ENCODE assay signal across 10 mouse cellular contexts in genomic region chr9:107702606-107703185, GRCm38 (mm10). TPM values are rescaled to one million over a fixed set of nuclear protein-coding genes. Genes with fewer than 3 reads are reported as not detected.
DNase-seq lines count a peak whose midpoint lies in the region; ATAC-seq and TF ChIP-seq lines count a peak whose summit lies in the region.
"Had no signal": no experiment of that assay in that cellular context is flagged by ENCODE, and none has a peak within 500 bp of the region (broad histone marks: within the 10 kb centered on the region; RNA-seq: fewer than 3 reads in every experiment).

No protein-coding gene starts in this region.

- no peak overlapping the region for H3K4me3 ChIP-seq in heart, postnatal 0 days (ENCODE audit: low read depth, low read length)
- H3K4me3 ChIP-seq in embryonic facial prominence, embryonic 10.5 days = no peak overlapping the region
- no peak overlapping the region for H3K4me3 ChIP-seq in hindbrain, embryonic 12.5 days
- no peak overlapping the region for H3K4me3 ChIP-seq in thymus, adult 2 months (ENCODE audit: control insufficient read depth, insufficient read depth, low read length)

- DNase-seq in heart, postnatal 0 days (ENCODE audit: low spot score) = no peak
- no peak for DNase-seq in heart, postnatal 25 days (ENCODE audit: low spot score)
- no peak for DNase-seq in embryonic facial prominence, embryonic 10.5 days (ENCODE audit: low spot score)
- DNase-seq in lung, postnatal 10 days = peak; percentile 87
- no peak for DNase-seq in layer of hippocampus, postnatal 25 days (ENCODE audit: extremely low spot score in 1 of 2, low spot score in 1 of 2)
- no peak for DNase-seq in layer of hippocampus, postnatal 10 days (ENCODE audit: low spot score in 2 of 2)
- no peak for DNase-seq in thymus, adult 2 months
- DNase-seq: thymus, postnatal 36 days had no signal

- H3K4me2 ChIP-seq in heart, postnatal 0 days (ENCODE audit: low read depth, low read length) = no peak overlapping the region
- no peak overlapping the region for H3K4me2 ChIP-seq in hindbrain, embryonic 12.5 days (replicated peaks)

- no peaks in the 10 kb centered on the region for H3K9me3 ChIP-seq in heart, postnatal 0 days (replicated peaks; ENCODE audit: control insufficient read depth, low read length)
- no peaks in the 10 kb centered on the region for H3K9me3 ChIP-seq in embryonic facial prominence, embryonic 10.5 days
- H3K9me3 ChIP-seq in hindbrain, embryonic 12.5 days (replicated peaks) = no peaks in the 10 kb centered on the region

- no peaks in the 10 kb centered on the region for H3K36me3 ChIP-seq in heart, postnatal 0 days (replicated peaks; ENCODE audit: control insufficient read depth, insufficient read depth, low read length)
- peaks cover 65% of the 10 kb centered on the region for H3K36me3 ChIP-seq in embryonic facial prominence, embryonic 10.5 days (replicated peaks)
- peaks cover 26% of the 10 kb centered on the region for H3K36me3 ChIP-seq in hindbrain, embryonic 12.5 days
- H3K36me3 ChIP-seq in thymus, adult 2 months (ENCODE audit: control insufficient read depth, insufficient read depth, low read length) = no peaks in the 10 kb centered on the region

- 66% methylated on average over 3 of the region's 3 CpGs for WGBS in heart, postnatal 0 days
- WGBS in embryonic facial prominence, embryonic 10.5 days = 78% methylated on average over 3 of the region's 3 CpGs
- 87% methylated on average over 3 of the region's 3 CpGs for WGBS in hindbrain, embryonic 12.5 days
- WGBS in thymus, adult 2 months = 97% methylated on average over 3 of the region's 3 CpGs

- no peak for TF ChIP-seq CTCF in heart, postnatal 0 days (IDR thresholded peaks at IDR 0.05; ENCODE audit: low read depth)
- no peak for TF ChIP-seq CTCF in thymus, adult 2 months (IDR thresholded peaks at IDR 0.05; ENCODE audit: borderline replicate concordance, control insufficient read depth, extremely low read depth, insufficient read depth, low read length, poor library complexity)

- peak overlapping the region; percentile 41; the same call in 1 of the 2 replicates for H3K27ac ChIP-seq in heart, postnatal 0 days (ENCODE audit: low read depth)
- H3K27ac ChIP-seq in embryonic facial prominence, embryonic 10.5 days (replicated peaks) = peak overlapping the region; percentile 8; the same call in 1 of the 2 replicates
- H3K27ac ChIP-seq in hindbrain, embryonic 12.5 days = 0 out of 2 replicates have a peak overlapping the region, but pooled peaks have one; percentile 26
- no peak overlapping the region for H3K27ac ChIP-seq in thymus, adult 2 months (ENCODE audit: control insufficient read depth, insufficient read depth, low read length)

- H3K9ac ChIP-seq in heart, postnatal 0 days (replicated peaks; ENCODE audit: low read depth, low read length) = no peak overlapping the region
- 0 out of 2 replicates have a peak overlapping the region, but pooled peaks have one; percentile 27 for H3K9ac ChIP-seq in hindbrain, embryonic 12.5 days

- H3K4me1 ChIP-seq in heart, postnatal 0 days (ENCODE audit: control insufficient read depth, insufficient read depth) = peaks cover 24% of the 10 kb centered on the region
- peaks cover 100% of the 10 kb centered on the region for H3K4me1 ChIP-seq in embryonic facial prominence, embryonic 10.5 days
- H3K4me1 ChIP-seq in hindbrain, embryonic 12.5 days = peaks cover 93% of the 10 kb centered on the region
- H3K4me1 ChIP-seq in thymus, adult 2 months (replicated peaks; ENCODE audit: control insufficient read depth, insufficient read depth, low read length) = peaks cover 9% of the 10 kb centered on the region

- peaks cover 17% of the 10 kb centered on the region for H3K27me3 ChIP-seq in heart, postnatal 0 days (ENCODE audit: control insufficient read depth, insufficient read depth, low read length)
- H3K27me3 ChIP-seq in embryonic facial prominence, embryonic 10.5 days (replicated peaks; ENCODE audit: low read depth, poor library complexity, severe bottlenecking) = peaks cover 22% of the 10 kb centered on the region; the same call in 1 of the 2 replicates
- H3K27me3 ChIP-seq in hindbrain, embryonic 12.5 days = peaks cover 19% of the 10 kb centered on the region
- peaks cover under 1% of the 10 kb centered on the region; the same call in 1 of the 2 replicates for H3K27me3 ChIP-seq in thymus, adult 2 months (ENCODE audit: control insufficient read depth, insufficient read depth, low read length)

- no peak for ATAC-seq in heart, postnatal 0 days (ENCODE audit: insufficient read depth, low read depth)
- no peak for ATAC-seq in hindbrain, embryonic 12.5 days (ENCODE audit: low FRiP score)

- TF ChIP-seq POLR2A in thymus, adult 2 months (IDR thresholded peaks at IDR 0.05; ENCODE audit: control insufficient read depth, extremely low read depth, insufficient read depth, low read length, poor library complexity) = no peak

- TF ChIP-seq EP300 in heart, postnatal 0 days (IDR thresholded peaks at IDR 0.05; ENCODE audit: low read depth) = no peak

- intact Hi-C loops in heart, postnatal 25 days (cut with DNase I) = no loop called here

RNA-seq across cellular contexts. Expression of gene Sema3f, which starts 7.6 kb away (rescaled TPM):
- 38.4 and 59.5 TPM in 2 replicates for total RNA-seq in heart, postnatal 0 days (2014; rRNA removed; ENCODE audit: low replicate concordance)
- 2.6 and 2.7 TPM in 2 replicates for polyA plus RNA-seq in heart, postnatal 0 days (2015; fragmentation: Nextera tagmentation; extraction: Ambion mirVana)
- 10 to 100 TPM; 15.1 to 15.8 TPM for total RNA-seq in heart, postnatal 25 days (2021)
- 13.2 and 21.4 TPM in 2 replicates for polyA plus RNA-seq in embryonic facial prominence, embryonic 10.5 days (2016; fragmentation: Nextera tagmentation; extraction: Ambion mirVana)
- 26.8 and 28.3 TPM in 2 replicates for polyA plus RNA-seq in hindbrain, embryonic 12.5 days (2016; fragmentation: Nextera tagmentation; extraction: Ambion mirVana)
- 1 to 10 TPM; 2.9 to 4.2 TPM for total RNA-seq in layer of hippocampus, postnatal 25 days (2021)
- 1 to 10 TPM; 6.7 to 9.1 TPM for total RNA-seq in layer of hippocampus, postnatal 10 days (2021)
- polyA plus RNA-seq in thymus, adult 2 months (2012; rRNA removed) = 35.5 and 41.3 TPM in 2 replicates

RNA-seq across cellular contexts. Expression of gene Gnat1, which starts 23.2 kb away (rescaled TPM):
- total RNA-seq in heart, postnatal 0 days (2014; rRNA removed; ENCODE audit: low replicate concordance) = not detected in 2 replicates
- 0.25 and 0.33 TPM in 2 replicates for polyA plus RNA-seq in heart, postnatal 0 days (2015; fragmentation: Nextera tagmentation; extraction: Ambion mirVana)
- total RNA-seq in heart, postnatal 25 days (2021) = not detected
- 3.4 and 4.3 TPM in 2 replicates for polyA plus RNA-seq in embryonic facial prominence, embryonic 10.5 days (2016; fragmentation: Nextera tagmentation; extraction: Ambion mirVana)
- 1.4 and 2.6 TPM in 2 replicates for polyA plus RNA-seq in hindbrain, embryonic 12.5 days (2016; fragmentation: Nextera tagmentation; extraction: Ambion mirVana)
- total RNA-seq in layer of hippocampus, postnatal 25 days (2021) = not detected
- 1 to 10 TPM in 1 of 2 experiments, under 1 TPM in 1; 0.71 to 1.1 TPM for total RNA-seq in layer of hippocampus, postnatal 10 days (2021)
- 0.13 and 0.34 TPM in 2 replicates for polyA plus RNA-seq in thymus, adult 2 months (2012; rRNA removed)
- total RNA-seq: hematopoietic stem cell, adult 5-6 weeks had no signal

RNA-seq across cellular contexts. Expression of gene Slc38a3, which starts 33.4 kb away (rescaled TPM):
- 8.9 and 16.9 TPM in 2 replicates for total RNA-seq in heart, postnatal 0 days (2014; rRNA removed; ENCODE audit: low replicate concordance)
- 2.7 and 4.0 TPM in 2 replicates for polyA plus RNA-seq in heart, postnatal 0 days (2015; fragmentation: Nextera tagmentation; extraction: Ambion mirVana)
- 10 to 100 TPM; 62.0 to 69.7 TPM for total RNA-seq in heart, postnatal 25 days (2021)
- polyA plus RNA-seq in embryonic facial prominence, embryonic 10.5 days (2016; fragmentation: Nextera tagmentation; extraction: Ambion mirVana) = 5.6 and 6.6 TPM in 2 replicates
- polyA plus RNA-seq in hindbrain, embryonic 12.5 days (2016; fragmentation: Nextera tagmentation; extraction: Ambion mirVana) = 12.5 and 12.9 TPM in 2 replicates
- total RNA-seq in layer of hippocampus, postnatal 25 days (2021) = 10 to 100 TPM; 57.8 to 66.2 TPM
- 100 to 1,000 TPM in 1 of 2 experiments, 10 to 100 TPM in 1; 96.5 to 109 TPM for total RNA-seq in layer of hippocampus, postnatal 10 days (2021)
- polyA plus RNA-seq in thymus, adult 2 months (2012; rRNA removed) = 9.1 and 11.2 TPM in 2 replicates
- total RNA-seq: hematopoietic stem cell, adult 5-6 weeks had no signal
